Mouse (Mus musculus) liver, embryonic 15.5 days (tissue): ENCODE data around the gene Scarf1. TPM values are rescaled to one million over a fixed set of nuclear protein-coding genes. Genes with fewer than 3 reads are reported as not detected.

Experiments
- ATAC-seq: fragments of 200-750 bp; cut with Nextera tagmentation; 2 replicates; pipeline ENCODE4 v1.8.0; 2017; ENCODE audit warnings: moderate number of reproducible peaks, mild to moderate bottlenecking, moderate library complexity; ENCODE audit not compliant: insufficient read depth
- H3K27ac ChIP-seq: fragments of 300-500 bp; sonication (generic); replicated peaks from 2 replicates; pipeline ENCODE4 v1.5.1; 2015; ENCODE audit warnings: mild to moderate bottlenecking, inconsistent platforms
- H3K27me3 ChIP-seq: fragments of 300-500 bp; sonication (generic); 2 replicates; pipeline ENCODE4 v1.6.1; 2015; ENCODE audit warnings: mild to moderate bottlenecking, inconsistent platforms
- H3K36me3 ChIP-seq: fragments of 300-500 bp; sonication (generic); replicated peaks from 2 replicates; pipeline ENCODE4 v1.6.1; 2015; ENCODE audit warnings: moderate library complexity, mild to moderate bottlenecking, inconsistent platforms
- H3K4me1 ChIP-seq: fragments of 300-500 bp; sonication (generic); replicated peaks from 2 replicates; pipeline ENCODE4 v1.6.1; 2015; ENCODE audit warnings: inconsistent platforms
- H3K4me2 ChIP-seq: fragments of 300-500 bp; sonication (generic); 2 replicates; pipeline ENCODE4 v1.6.1; 2015; ENCODE audit warnings: moderate library complexity, mild to moderate bottlenecking, inconsistent platforms
- H3K4me3 ChIP-seq: fragments of 300-500 bp; sonication (generic); replicated peaks from 2 replicates; pipeline ENCODE4 v1.5.1; 2015; ENCODE audit warnings: mild to moderate bottlenecking, inconsistent platforms
- H3K9ac ChIP-seq: fragments of 300-500 bp; sonication (generic); 2 replicates; pipeline ENCODE4 v1.6.1; 2015; ENCODE audit warnings: moderate library complexity, mild to moderate bottlenecking, inconsistent platforms
- H3K9me3 ChIP-seq: fragments of 300-500 bp; sonication (generic); replicated peaks from 2 replicates; pipeline ENCODE4 v1.6.1; 2016; ENCODE audit warnings: inconsistent platforms
- WGBS: fragments of 180-500 bp; shearing (Covaris S2); methylation state at CpG from one replicate; pipeline ENCODE4 v1.1.7; 2015; ENCODE audit warnings: mixed read lengths; ENCODE audit not compliant: insufficient replicate concordance; 5-methylcytosine and 5-hydroxymethylcytosine counted together
- polyA plus RNA-seq: library from polyadenylated mRNA; unstranded; fragments of >200 nt; fragmentation: Nextera tagmentation; extraction: Ambion mirVana; gene quantifications from 2 replicates; pipeline ENCODE4 v1.2.1, GENCODE M21; 2015

The Scarf1 gene
- polyA plus RNA-seq: 2.8 and 3.6 TPM in 2 replicates

DNA sequence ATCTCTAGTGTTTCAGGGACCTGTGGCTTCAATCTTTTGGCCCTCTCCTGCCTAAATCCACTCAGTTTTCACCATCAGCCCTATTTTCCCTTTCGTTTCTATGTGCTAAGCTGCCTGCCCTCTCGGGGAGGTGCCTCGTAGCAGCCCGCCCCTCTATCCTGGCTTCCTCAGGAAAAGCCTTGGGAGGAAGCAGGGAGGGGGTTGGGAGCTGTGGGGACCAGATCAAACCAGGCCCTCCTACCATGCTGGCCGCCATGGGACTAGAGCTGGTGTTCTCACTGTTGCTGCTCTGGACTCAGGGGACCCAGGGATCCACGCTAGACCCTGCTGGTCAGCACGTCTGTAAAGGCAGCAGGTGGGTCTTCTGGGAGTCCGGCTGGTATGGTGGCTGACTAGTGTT lies at the start of gene Scarf1:
TSS of gene Scarf1 (plus strand) at position 205 of the 400 bp plus-strand sequence.
- H3K27ac ChIP-seq: no peak within 1 kb of the TSS
- peaks cover 17% of the 10 kb centered on the region for H3K36me3 ChIP-seq
- H3K4me1 ChIP-seq: peaks cover 27% of the 10 kb centered on the region
- WGBS: 40% methylated on average over 8 of the region's 8 CpGs
- H3K9ac ChIP-seq: no peak within 1 kb of the TSS
- no peak within 1 kb of the TSS; the same call in 1 of the 2 replicates for H3K4me3 ChIP-seq
- ATAC-seq: no peak
- H3K4me2 ChIP-seq: peak within 1 kb of the TSS; percentile 3; the same call in 1 of the 2 replicates
- H3K27me3 ChIP-seq: no peaks in the 10 kb centered on the region
- no peaks in the 10 kb centered on the region for H3K9me3 ChIP-seq

DNA sequence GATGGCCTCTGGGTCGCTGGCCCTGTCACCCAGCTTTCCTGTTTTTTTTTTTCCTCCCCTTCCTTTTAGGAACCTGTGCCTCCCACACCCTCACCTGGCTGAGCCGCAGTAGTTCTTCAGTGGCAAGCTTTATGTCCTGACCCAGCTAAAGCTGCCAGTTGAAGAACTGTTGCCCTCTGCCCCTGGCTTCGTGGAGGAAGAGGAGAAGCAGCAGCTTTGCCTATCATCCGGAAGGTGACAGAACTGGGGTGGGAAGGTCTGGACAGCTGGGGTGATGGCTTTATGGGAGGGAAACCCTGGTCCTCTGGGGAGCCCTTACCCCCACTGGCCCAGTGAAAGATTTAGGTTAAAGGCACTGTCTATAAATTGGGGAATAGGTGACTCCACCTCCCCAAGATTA lies 49.7 kb upstream of the Scarf1 start:
- H3K9me3 ChIP-seq: no peaks in the 10 kb centered on the region
- peak overlapping the region; percentile 97 for H3K4me3 ChIP-seq
- peaks cover 77% of the 10 kb centered on the region for H3K4me1 ChIP-seq
- no peak for ATAC-seq
- H3K27me3 ChIP-seq: no peaks in the 10 kb centered on the region
- H3K36me3 ChIP-seq: peaks cover 38% of the 10 kb centered on the region
- WGBS: 82% methylated on average over 4 of the region's 4 CpGs
- peak overlapping the region; percentile 96; the same call in 1 of the 2 replicates for H3K9ac ChIP-seq
- peak overlapping the region; percentile 99 for H3K27ac ChIP-seq
- peak overlapping the region; percentile 90 for H3K4me2 ChIP-seq

DNA sequence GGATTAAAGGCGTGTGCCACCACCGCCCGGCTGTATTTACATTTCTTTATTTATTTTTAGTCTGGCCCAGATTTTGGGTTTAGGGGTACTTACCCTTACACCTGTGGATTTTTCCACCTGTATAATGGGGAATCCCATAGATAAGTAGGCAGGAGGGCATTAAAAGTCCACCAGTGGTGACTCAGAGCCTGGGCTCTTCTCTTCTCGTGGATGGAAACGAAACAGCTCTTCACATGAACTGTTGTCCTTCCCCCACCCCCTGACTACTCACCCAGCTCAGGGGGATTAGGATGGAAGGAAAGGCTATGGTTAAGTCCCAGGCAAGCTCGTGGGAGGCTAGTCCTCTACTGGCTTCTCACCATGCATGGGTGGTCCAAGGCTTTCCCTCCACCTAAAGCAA lies 48.9 kb upstream of the Scarf1 start:
- H3K4me1 ChIP-seq: peaks cover 77% of the 10 kb centered on the region
- no peak overlapping the region for H3K4me3 ChIP-seq
- H3K27me3 ChIP-seq: no peaks in the 10 kb centered on the region
- 88% methylated on average over 6 of the region's 6 CpGs for WGBS
- H3K27ac ChIP-seq: peak overlapping the region; percentile 26; the same call in 1 of the 2 replicates
- H3K4me2 ChIP-seq: no peak overlapping the region
- no peak overlapping the region for H3K9ac ChIP-seq
- H3K36me3 ChIP-seq: peaks cover 38% of the 10 kb centered on the region
- no peaks in the 10 kb centered on the region for H3K9me3 ChIP-seq
- no peak for ATAC-seq

DNA sequence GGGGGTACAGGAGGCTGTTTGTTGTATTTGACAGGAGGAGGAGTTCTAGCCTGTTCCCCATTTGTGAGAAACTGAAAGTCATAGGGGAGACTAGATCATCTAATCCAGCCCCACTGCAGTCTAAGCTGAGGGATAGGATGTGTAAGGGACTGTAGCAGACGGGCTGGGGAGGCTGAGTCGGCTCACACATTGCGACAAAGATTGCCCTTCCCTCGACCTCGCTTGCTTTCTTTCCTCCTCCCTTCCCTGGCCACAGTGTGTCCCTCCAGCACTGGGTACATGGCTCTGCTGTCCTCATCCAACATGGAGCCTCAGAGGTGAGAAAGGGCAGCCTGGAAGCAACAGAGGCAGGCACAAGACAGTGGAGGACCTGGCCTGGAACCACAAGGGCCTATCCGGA lies 48.3 kb upstream of the Scarf1 start:
- WGBS: 84% methylated on average over 6 of the region's 6 CpGs
- Histone ChIP-seq H3K27ac (peak overlapping the region; percentile 26; the same call in 1 of the 2 replicates), H3K4me3 (no peak overlapping the region), H3K4me2 (no peak overlapping the region), H3K27me3 (no peaks in the 10 kb centered on the region), H3K9ac (no peak overlapping the region), H3K4me1 (peaks cover 74% of the 10 kb centered on the region), H3K9me3 (no peaks in the 10 kb centered on the region), H3K36me3 (peaks cover 38% of the 10 kb centered on the region)
- ATAC-seq: no peak

DNA sequence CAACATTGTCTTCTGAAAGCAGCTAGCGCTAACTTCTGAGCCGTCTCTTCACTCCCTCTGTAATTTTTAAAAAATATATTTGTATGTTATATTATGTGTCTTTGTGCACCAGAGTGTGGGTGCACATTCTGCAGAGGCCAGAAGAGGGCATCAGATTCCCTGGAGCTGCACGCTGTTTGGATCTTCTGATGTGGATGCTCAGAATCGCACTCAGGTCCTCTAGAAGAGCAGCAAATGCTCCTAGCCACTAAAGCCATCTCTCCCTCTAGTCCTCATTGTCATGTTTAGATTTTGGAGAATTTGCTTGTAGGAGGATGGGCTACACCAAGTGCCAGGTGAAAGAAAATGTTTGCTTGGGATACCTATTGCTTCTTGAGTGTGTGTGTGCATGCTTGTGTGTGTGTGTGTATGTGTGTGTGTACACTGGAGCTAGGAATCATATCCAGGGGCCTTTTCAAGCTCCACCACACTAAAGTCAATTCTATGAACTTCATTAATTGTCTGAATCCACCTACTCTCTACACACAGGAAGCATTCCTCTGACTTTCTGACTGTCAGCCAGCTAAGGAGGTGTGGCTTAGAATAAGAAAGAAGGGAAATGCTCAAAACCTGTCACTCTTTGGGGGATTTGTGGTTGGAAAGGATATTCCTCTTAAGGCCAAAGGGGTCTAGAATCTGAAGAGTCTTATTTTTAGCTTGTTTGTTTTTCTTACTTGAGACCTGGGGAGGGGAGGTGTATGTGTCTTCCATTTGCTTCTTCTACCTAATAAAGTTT lies 46.4 kb upstream of the Scarf1 start:
- H3K4me2 ChIP-seq: peak overlapping the region; percentile 92
- H3K27me3 ChIP-seq: no peaks in the 10 kb centered on the region
- H3K4me1 ChIP-seq: peaks cover 64% of the 10 kb centered on the region
- peak overlapping the region; percentile 60 for H3K4me3 ChIP-seq
- no peak overlapping the region for H3K27ac ChIP-seq
- no peak overlapping the region for H3K9ac ChIP-seq
- H3K36me3 ChIP-seq: peaks cover 41% of the 10 kb centered on the region
- ATAC-seq: no peak
- WGBS: 94% methylated on average over 4 of the region's 4 CpGs
- H3K9me3 ChIP-seq: no peaks in the 10 kb centered on the region

DNA sequence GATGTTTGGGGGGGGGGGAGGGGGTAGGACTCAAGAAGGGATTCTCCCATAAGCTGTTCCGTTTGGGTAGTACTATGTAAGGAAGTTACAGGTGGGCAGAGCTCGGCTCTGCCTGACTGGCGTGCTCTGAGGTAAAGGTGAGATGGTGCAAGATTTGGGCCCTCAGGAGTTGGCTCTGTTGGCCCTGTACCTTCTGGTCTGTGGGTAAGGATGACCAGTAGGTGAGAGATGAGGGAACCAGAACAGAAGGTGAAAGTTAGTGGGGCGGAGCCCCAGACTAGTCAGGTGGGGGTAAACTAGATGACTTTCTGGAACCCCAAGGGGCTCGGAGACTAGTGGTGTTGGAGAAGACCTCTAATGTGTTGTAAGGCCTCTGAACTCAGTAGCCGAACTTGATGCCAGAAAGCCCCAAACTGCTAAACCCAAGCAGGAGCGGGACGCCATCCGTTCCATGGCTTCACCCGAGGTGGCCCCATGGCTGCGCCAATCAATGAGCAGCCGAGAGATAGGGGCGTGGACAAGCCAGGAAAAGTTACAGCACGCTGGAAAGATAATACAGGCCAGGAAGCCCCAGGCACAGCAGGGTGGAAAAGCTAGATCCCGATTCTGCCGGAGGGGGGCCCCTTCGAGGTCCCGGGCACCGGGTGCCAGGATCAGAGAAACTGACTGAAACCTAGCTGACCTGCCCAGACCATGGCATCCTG lies 45.7 kb upstream of the Scarf1 start:
- Histone ChIP-seq H3K27me3 (no peaks in the 10 kb centered on the region), H3K9ac (peak overlapping the region; percentile 64), H3K36me3 (peaks cover 41% of the 10 kb centered on the region), H3K4me3 (peak overlapping the region; percentile 60), H3K27ac (peak overlapping the region; percentile 59), H3K4me1 (peaks cover 62% of the 10 kb centered on the region), H3K9me3 (no peaks in the 10 kb centered on the region), H3K4me2 (peak overlapping the region; percentile 92)
- peak; percentile 71 for ATAC-seq
- WGBS: 18% methylated on average over 19 of the region's 19 CpGs

DNA sequence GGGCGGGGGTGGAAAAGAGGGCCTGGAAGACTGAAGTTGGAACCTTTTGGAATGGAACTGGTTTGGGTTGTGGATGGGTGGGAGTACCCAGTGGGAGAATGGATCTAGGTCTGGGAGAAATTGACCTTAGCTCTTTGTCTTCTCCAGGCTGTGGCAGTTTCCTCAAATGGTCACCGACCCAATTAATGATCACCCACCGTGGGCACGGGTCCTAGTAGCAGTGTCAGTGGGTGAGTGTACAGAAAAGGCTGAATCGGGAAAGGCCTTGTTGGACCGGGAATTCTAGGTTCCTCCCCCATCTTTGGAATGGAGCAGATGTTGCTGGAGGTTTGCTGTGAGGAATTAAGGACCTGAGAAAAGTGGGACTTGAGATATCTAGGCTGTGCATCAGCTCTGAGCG lies 44.9 kb upstream of the Scarf1 start:
- peaks cover 38% of the 10 kb centered on the region for H3K36me3 ChIP-seq
- WGBS: 44% methylated on average over 7 of the region's 7 CpGs
- H3K27ac ChIP-seq: peak overlapping the region; percentile 59; the same call in 1 of the 2 replicates
- H3K4me1 ChIP-seq: peaks cover 62% of the 10 kb centered on the region
- ATAC-seq: no peak
- peak overlapping the region; percentile 64 for H3K9ac ChIP-seq
- peak overlapping the region; percentile 92 for H3K4me2 ChIP-seq
- H3K4me3 ChIP-seq: peak overlapping the region; percentile 60
- H3K27me3 ChIP-seq: no peaks in the 10 kb centered on the region
- H3K9me3 ChIP-seq: no peaks in the 10 kb centered on the region

DNA sequence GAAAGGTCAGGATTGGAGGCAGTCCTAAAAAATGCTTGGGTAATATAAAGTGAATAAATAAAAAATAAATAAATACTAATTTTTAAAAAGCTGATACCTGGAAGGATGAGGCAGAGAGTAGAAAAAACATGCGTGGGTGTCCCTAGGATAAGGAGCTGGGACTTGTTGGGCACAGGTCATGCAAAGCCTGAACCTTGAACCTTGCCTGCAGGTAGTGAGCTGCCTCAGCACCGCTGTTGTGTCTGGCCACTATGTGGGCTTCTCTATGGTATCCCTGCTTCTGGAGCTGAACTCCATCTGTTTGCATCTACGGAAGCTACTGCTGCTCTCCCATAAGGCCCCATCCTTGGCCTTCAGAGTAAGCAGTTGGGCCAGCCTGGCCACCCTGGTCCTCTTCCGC lies 44.1 kb upstream of the Scarf1 start:
- Histone ChIP-seq H3K4me3 (no peak overlapping the region), H3K27ac (no peak overlapping the region), H3K9me3 (no peaks in the 10 kb centered on the region), H3K4me1 (peaks cover 56% of the 10 kb centered on the region), H3K27me3 (no peaks in the 10 kb centered on the region), H3K36me3 (peaks cover 29% of the 10 kb centered on the region), H3K9ac (no peak overlapping the region), H3K4me2 (peak overlapping the region; percentile 92)
- ATAC-seq: no peak
- 69% methylated on average over 4 of the region's 4 CpGs for whole genome bisulfite sequencing

DNA sequence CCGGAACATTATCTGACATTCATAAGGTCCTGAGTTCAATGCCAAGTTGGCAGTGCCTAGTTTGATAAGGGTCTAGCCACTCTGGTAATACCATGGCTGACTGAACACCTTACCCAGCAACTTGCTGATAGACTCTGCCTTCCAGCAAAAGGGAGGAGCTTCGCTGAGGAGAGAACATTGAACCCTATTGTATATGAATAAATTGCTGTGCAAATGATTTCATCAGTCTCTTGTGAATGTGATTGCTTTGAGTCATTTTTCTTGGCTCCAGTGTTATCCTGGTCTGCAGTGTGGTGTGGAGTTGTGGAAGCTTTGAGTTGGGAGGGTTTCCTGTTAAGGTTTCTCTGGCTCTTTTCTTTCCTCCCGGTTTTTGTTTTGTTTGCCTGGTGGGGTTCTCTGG lies 42.7 kb upstream of the Scarf1 start:
- Histone ChIP-seq H3K4me1 (peaks cover 46% of the 10 kb centered on the region), H3K36me3 (peaks cover 15% of the 10 kb centered on the region), H3K27ac (no peak overlapping the region), H3K4me2 (no peak overlapping the region), H3K27me3 (no peaks in the 10 kb centered on the region), H3K9me3 (no peaks in the 10 kb centered on the region), H3K4me3 (no peak overlapping the region), H3K9ac (no peak overlapping the region)
- 62% methylated on average over 3 of the region's 3 CpGs for WGBS
- ATAC-seq: no peak

DNA sequence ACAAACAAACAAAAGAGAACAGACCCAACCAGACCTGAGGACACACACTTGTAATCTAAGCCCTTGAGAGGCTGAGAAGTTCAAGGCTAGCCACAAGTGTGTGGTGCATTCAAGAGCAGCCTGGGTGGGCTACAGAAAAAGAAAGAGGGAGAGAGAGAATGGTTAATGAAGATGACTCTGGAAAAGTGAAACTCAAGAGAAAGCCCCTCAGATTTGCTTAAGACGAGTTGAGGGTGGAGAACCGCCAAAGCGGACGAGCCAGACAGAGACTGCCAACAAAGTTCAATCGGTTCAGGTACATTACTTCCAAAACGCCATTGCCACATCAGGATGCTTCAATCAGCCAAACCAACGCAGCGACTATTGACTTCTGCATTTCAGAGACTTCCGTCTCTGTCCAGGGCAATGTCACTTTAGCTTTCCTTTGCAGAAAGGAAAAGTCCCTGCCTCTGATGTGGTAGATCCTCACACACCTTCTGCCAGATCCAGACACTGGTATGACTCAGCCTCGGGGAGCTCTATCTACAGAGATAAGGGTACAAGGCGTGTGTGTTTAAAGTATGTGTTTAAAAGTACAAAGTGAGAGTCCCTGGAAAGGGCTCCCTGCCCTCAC lies 40.8 kb upstream of the Scarf1 start:
- H3K36me3 ChIP-seq: 0 out of 2 replicates have a peak, but pooled peaks cover 3% of the 10 kb centered on the region
- WGBS: 35% methylated on average over 11 of the region's 11 CpGs
- H3K4me1 ChIP-seq: peaks cover 38% of the 10 kb centered on the region
- H3K4me3 ChIP-seq: no peak overlapping the region
- 0 out of 2 replicates have a peak overlapping the region, but pooled peaks have one; percentile 12 for H3K27ac ChIP-seq
- H3K9me3 ChIP-seq: no peaks in the 10 kb centered on the region
- H3K9ac ChIP-seq: no peak overlapping the region
- peak overlapping the region; percentile 31 for H3K4me2 ChIP-seq
- ATAC-seq: 0 out of 2 replicates have a peak, but pooled peaks have one; percentile 28
- peaks cover 7% of the 10 kb centered on the region for H3K27me3 ChIP-seq

DNA sequence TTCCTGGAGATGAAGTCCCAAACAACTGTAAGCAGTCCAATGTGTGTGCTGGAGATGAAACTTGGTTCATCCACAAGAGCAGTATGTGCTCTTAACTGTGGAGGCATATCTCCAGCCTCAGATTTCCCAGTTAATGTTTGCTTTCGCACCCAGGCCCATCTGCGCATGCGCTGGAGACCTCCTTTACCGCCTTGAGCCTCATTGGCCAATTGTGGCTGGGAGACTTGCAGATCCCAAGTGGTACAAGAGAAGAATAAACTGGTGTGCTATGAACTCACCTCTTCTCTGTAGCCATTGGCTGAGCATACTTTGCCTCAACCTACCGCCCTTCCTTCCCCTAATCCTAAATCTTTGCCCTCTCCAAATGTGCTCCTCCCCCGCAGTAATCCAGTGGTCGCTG lies 40.0 kb upstream of the Scarf1 start:
- ATAC-seq: no peak
- Histone ChIP-seq H3K27ac (no peak overlapping the region), H3K4me3 (no peak overlapping the region), H3K4me2 (no peak overlapping the region), H3K36me3 (0 out of 2 replicates have a peak, but pooled peaks cover 3% of the 10 kb centered on the region), H3K9me3 (no peaks in the 10 kb centered on the region), H3K9ac (no peak overlapping the region), H3K27me3 (peaks cover 11% of the 10 kb centered on the region), H3K4me1 (peaks cover 30% of the 10 kb centered on the region)
- 67% methylated on average over 7 of the region's 7 CpGs for WGBS
